Mouse (Mus musculus) embryonic fibroblast, embryonic 13.5 days (primary cell): ENCODE measurements around the gene Cdyl. TPM values are rescaled to one million over a fixed set of nuclear protein-coding genes. Genes with fewer than 3 reads are reported as not detected.

Experiments used
- H3K27ac ChIP-seq: 2 replicates; pipeline ENCODE4 v1.5.1; 2012; ENCODE audit warnings: low read length, control low read depth, inconsistent platforms; ENCODE audit not compliant: insufficient read depth
- H3K4me1 ChIP-seq: 2 replicates; pipeline ENCODE4 v1.6.1; 2011; ENCODE audit warnings: low read length; ENCODE audit not compliant: control insufficient read depth, insufficient read depth
- H3K4me3 ChIP-seq: 2 replicates; pipeline ENCODE4 v1.5.1; 2011; ENCODE audit warnings: mild to moderate bottlenecking, control low read depth, low read length; ENCODE audit not compliant: insufficient read depth
- CTCF ChIP-seq: IDR thresholded peaks from 2 replicates; pipeline ENCODE4 v1.5.1; 2011; ENCODE audit warnings: mild to moderate bottlenecking, control low read depth, low read length, moderate library complexity, borderline replicate concordance; ENCODE audit not compliant: insufficient read depth
- POLR2A ChIP-seq: IDR thresholded peaks from 2 replicates; pipeline ENCODE4 v1.6.1; 2011; ENCODE audit warnings: low read depth, mild to moderate bottlenecking, control low read depth, low read length, moderate library complexity
- polyA plus RNA-seq: library from polyadenylated mRNA; stranded (reverse); fragments of >200 nt; gene quantifications from 2 replicates; pipeline ENCODE4 v1.2.4, GENCODE M21; 2011; ENCODE audit warnings: low read depth; ENCODE audit not compliant: missing spikeins, insufficient read length

Cdyl gene
- polyA plus RNA-seq, 1 experiment = 23.5 TPM

GRCm38 (mm10) chr13:35878282-35878681 lies 218.6 kb downstream of the Cdyl start:
- no peaks in the 10 kb centered on the region for H3K4me1 ChIP-seq
- H3K27ac ChIP-seq = no peak overlapping the region
- no peak overlapping the region for H3K4me3 ChIP-seq
- TF ChIP-seq POLR2A (no peak), CTCF (no peak)

- H3K4me1 ChIP-seq = no peaks in the 10 kb centered on the region
- H3K4me3 ChIP-seq = no peak overlapping the region
- TF ChIP-seq CTCF (no peak), POLR2A (no peak)
- H3K27ac ChIP-seq = no peak overlapping the region
Measured at GRCm38 (mm10) chr13:35879068-35879467, 219.4 kb downstream of the Cdyl start.

- TF ChIP-seq CTCF (no peak), POLR2A (no peak)
- Histone ChIP-seq H3K4me3 (no peak overlapping the region), H3K27ac (no peak overlapping the region), H3K4me1 (no peaks in the 10 kb centered on the region)
Measured at GRCm38 (mm10) chr13:35879519-35879918, 219.9 kb downstream of the Cdyl start.

GRCm38 (mm10) chr13:35880555-35881046 lies 221.0 kb downstream of the Cdyl start:
- TF ChIP-seq CTCF (no peak), POLR2A (no peak)

GRCm38 (mm10) chr13:35886121-35886725 lies 226.6 kb downstream of the Cdyl start:
- Histone ChIP-seq H3K27ac (no peak overlapping the region), H3K4me1 (no peaks in the 10 kb centered on the region), H3K4me3 (no peak overlapping the region)
- TF ChIP-seq POLR2A (no peak), CTCF (peak; percentile 46; the same call in 1 of the 2 replicates)

More at GRCm38 (mm10) chr13:35880555-35881046, 221.0 kb downstream of the Cdyl start:
- Histone ChIP-seq H3K4me3 (no peak overlapping the region), H3K4me1 (no peaks in the 10 kb centered on the region), H3K27ac (no peak overlapping the region)

GRCm38 (mm10) chr13:35892866-35893265 lies 233.2 kb downstream of the Cdyl start:
- Histone ChIP-seq H3K27ac (no peak overlapping the region), H3K4me1 (no peaks in the 10 kb centered on the region), H3K4me3 (no peak overlapping the region)
- TF ChIP-seq POLR2A (no peak), CTCF (no peak)

GRCm38 (mm10) chr13:35905378-35905777 lies 245.7 kb downstream of the Cdyl start:
- Histone ChIP-seq H3K27ac (no peak overlapping the region), H3K4me3 (peak overlapping the region; percentile 87), H3K4me1 (no peaks in the 10 kb centered on the region)
- no peak for TF ChIP-seq POLR2A
- TF ChIP-seq CTCF = no peak

GRCm38 (mm10) chr13:35905879-35906481 lies 246.3 kb downstream of the Cdyl start, which contains the start of gene Rpp40:
Gene Rpp40 (minus strand): TSS chr13:35906359.
- TF ChIP-seq CTCF (no peak), POLR2A (peak; percentile 62)
- H3K4me3 ChIP-seq = peak within 1 kb of the TSS; percentile 87
- no peak within 1 kb of the TSS for H3K27ac ChIP-seq

GRCm38 (mm10) chr13:35911476-35911875 lies 251.8 kb downstream of the Cdyl start:
- TF ChIP-seq POLR2A = no peak
- no peak for TF ChIP-seq CTCF
- H3K27ac ChIP-seq = no peak overlapping the region
- no peak overlapping the region for H3K4me3 ChIP-seq
- no peaks in the 10 kb centered on the region for H3K4me1 ChIP-seq

More at GRCm38 (mm10) chr13:35905879-35906481, 246.3 kb downstream of the Cdyl start, which contains the start of gene Rpp40:
- no peaks in the 10 kb centered on the region for H3K4me1 ChIP-seq

Other genes with a start within 250 kb of the Cdyl start
- 8.0 and 8.9 TPM in 2 replicates for gene Rpp40, start 246.5 kb downstream of the Cdyl start, polyA plus RNA-seq